Mouse (Mus musculus) liver, embryonic 14.5 days (tissue): ENCODE data around the gene Atp5g2. TPM values are rescaled to one million over a fixed set of nuclear protein-coding genes. Genes with fewer than 3 reads are reported as not detected.
A peak's percentile ranks its signal among the peaks of the same experiment; 100 is the strongest.

ENCODE experiments used
- ATAC-seq: fragments of 200-750 bp; cut with Nextera tagmentation; 2 replicates; pipeline ENCODE4 v1.8.0; 2017; ENCODE audit warnings: moderate number of reproducible peaks, mild to moderate bottlenecking, moderate library complexity; ENCODE audit not compliant: insufficient read depth
- DNase-seq, 3 experiments: peaks; one replicate each; pipeline ENCODE4 v3.0.0-alpha.2; 2012 to 2013; ENCODE audit warnings: low read depth in 3 of 3, low spot score in 3 of 3
- H3K27ac ChIP-seq: fragments of 300-500 bp; sonication (generic); 2 replicates; pipeline ENCODE4 v1.5.1; 2014; ENCODE audit warnings: moderate library complexity, mild to moderate bottlenecking, control low read depth, inconsistent platforms
- H3K27me3 ChIP-seq: fragments of 300-500 bp; sonication (generic); 2 replicates; pipeline ENCODE4 v1.6.1; 2014; ENCODE audit warnings: mild to moderate bottlenecking, low read length, moderate library complexity; ENCODE audit not compliant: control insufficient read depth, insufficient read depth
- H3K36me3 ChIP-seq: fragments of 300-500 bp; sonication (generic); replicated peaks from 2 replicates; pipeline ENCODE4 v1.6.1; 2014; ENCODE audit warnings: low read depth; ENCODE audit not compliant: control insufficient read depth, insufficient read depth
- H3K4me1 ChIP-seq, 2 experiments: fragments of 200-500 bp in 1 of 2; fragments of 300-500 bp in 1 of 2; sonication (generic) in 1 of 2; replicated peaks; 2 replicates each; pipeline ENCODE4 v1.6.1; 2012 to 2014; ENCODE audit warnings: antibody characterized with exemption in 1 of 2, inconsistent platforms in 1 of 2, low read length in 1 of 2; ENCODE audit not compliant: control insufficient read depth in 2 of 2, insufficient read depth in 2 of 2
- H3K4me2 ChIP-seq: fragments of 300-500 bp; sonication (generic); 2 replicates; pipeline ENCODE4 v1.6.1; 2014; ENCODE audit warnings: low read depth, mild to moderate bottlenecking, control low read depth, moderate library complexity
- H3K4me3 ChIP-seq, 2 experiments: fragments of 200-500 bp in 1 of 2; fragments of 300-500 bp in 1 of 2; sonication (generic) in 1 of 2; 2 replicates each; pipeline ENCODE4 v1.5.1; 2012 to 2014; ENCODE audit warnings: low read depth in 2 of 2, low read length in 2 of 2, mild to moderate bottlenecking in 2 of 2, control low read depth in 1 of 2, inconsistent platforms in 1 of 2, moderate library complexity in 1 of 2; ENCODE audit not compliant: insufficient read depth in 1 of 2
- H3K9ac ChIP-seq: fragments of 300-500 bp; sonication (generic); replicated peaks from 2 replicates; pipeline ENCODE4 v1.6.1; 2014; ENCODE audit warnings: mild to moderate bottlenecking, control low read depth, moderate library complexity
- H3K9me3 ChIP-seq: fragments of 300-500 bp; sonication (generic); 2 replicates; pipeline ENCODE4 v1.6.1; 2016; ENCODE audit warnings: low read length, mixed read lengths; ENCODE audit not compliant: control insufficient read depth
- CTCF ChIP-seq: IDR thresholded peaks from 2 replicates; pipeline ENCODE4 v1.5.1; 2016; ENCODE audit warnings: antibody characterized with exemption, low read depth, control low read depth
- EP300 ChIP-seq: IDR thresholded peaks from 2 replicates; pipeline ENCODE4 v1.6.1; 2016; ENCODE audit warnings: antibody characterized with exemption, low read depth
- microRNA counts: library from miRNA; unstranded; fragments of <30 nt; microRNA quantifications from one replicate; lab custom pipeline; 2016
- microRNA-seq: library from miRNA; unstranded; fragments of <30 nt; microRNA quantifications from one replicate; pipeline ENCODE4, GENCODE M21; 2016
- polyA plus RNA-seq, 2 experiments: library from polyadenylated mRNA; depleted of rRNA in 1 of 2; stranded (reverse) in 1 of 2; unstranded in 1 of 2; fragments of >200 nt; fragmentation: Nextera tagmentation in 1 of 2; extraction: Ambion mirVana in 1 of 2; gene quantifications; 2 replicates each; pipeline versions ENCODE4 v1.2.1 to v1.2.3; 2012 to 2014

The Atp5g2 gene
- polyA plus RNA-seq, 2 experiments, result 38.4 to 227 TPM

DNA sequence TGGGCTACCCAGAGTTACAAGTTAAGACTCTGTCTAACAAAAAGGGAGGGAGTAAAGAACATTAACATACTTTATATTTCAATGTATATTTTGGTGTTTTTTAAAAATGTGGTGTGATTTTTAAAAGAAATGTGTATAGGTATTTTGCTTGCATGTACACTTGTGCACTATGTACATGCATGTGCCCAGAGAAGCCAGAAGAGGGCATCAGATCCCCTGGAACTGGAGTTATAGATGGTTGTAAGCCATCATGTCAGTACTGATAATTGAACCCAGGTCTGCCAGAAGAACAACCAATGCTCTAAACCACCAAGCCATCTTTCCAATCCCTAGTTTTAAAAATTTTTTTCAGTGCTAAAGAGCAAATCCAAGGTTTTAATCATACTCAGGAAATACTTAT is 59.2 kb downstream of the Atp5g2 start:
- no peak for DNase-seq
- TF ChIP-seq EP300 (no peak), CTCF (peak; percentile 41)

More for the DNA sequence above, 59.2 kb downstream of the Atp5g2 start:
- Histone ChIP-seq H3K9ac (no peak overlapping the region), H3K27me3 (no peaks in the 10 kb centered on the region), H3K27ac (no peak overlapping the region), H3K4me3 (no peak overlapping the region), H3K36me3 (no peaks in the 10 kb centered on the region), H3K4me1 (peaks cover 0 to 3% of the 10 kb centered on the region in 2 experiments; a peak in 3 of 4 replicates), H3K4me2 (no peak overlapping the region), H3K9me3 (no peaks in the 10 kb centered on the region)
- no peak for ATAC-seq

MicroRNAs encoded within 50 kb of the gene (microRNA counts, 519-probe panel; counts per million panel counts)
- microRNA mmu-miR-688 (lab: Ali Mortazavi, UCI), result 69.9 counts per million

Small RNA genes within 50 kb of the gene (microRNA-seq; reads per million reads assigned to microRNA genes)
- not detected for gene Mir688

Other genes with a start within 250 kb of the Atp5g2 start
- gene Amhr2, start 227.0 kb downstream of the Atp5g2 start, polyA plus RNA-seq (2012; rRNA removed), result 0.05 and 0.06 TPM in 2 replicates
- gene Amhr2, start 227.0 kb downstream of the Atp5g2 start, polyA plus RNA-seq (2014; fragmentation: Nextera tagmentation; extraction: Ambion mirVana), result 0.11 and 0.23 TPM in 2 replicates
- 69.0 and 84.6 TPM in 2 replicates for gene Prr13, start 213.3 kb downstream of the Atp5g2 start, polyA plus RNA-seq (2012; rRNA removed)
- 111 and 117 TPM in 2 replicates for gene Prr13, start 213.3 kb downstream of the Atp5g2 start, polyA plus RNA-seq (2014; fragmentation: Nextera tagmentation; extraction: Ambion mirVana)
- 185 and 221 TPM in 2 replicates for gene Pcbp2, start 201.8 kb downstream of the Atp5g2 start, polyA plus RNA-seq (2012; rRNA removed)
- 93.3 and 103 TPM in 2 replicates for gene Pcbp2, start 201.8 kb downstream of the Atp5g2 start, polyA plus RNA-seq (2014; fragmentation: Nextera tagmentation; extraction: Ambion mirVana)
- gene Gm10337, start 168.6 kb downstream of the Atp5g2 start, polyA plus RNA-seq (2012; rRNA removed), result not detected in 2 replicates
- not detected in 2 replicates for gene Gm10337, start 168.6 kb downstream of the Atp5g2 start, polyA plus RNA-seq (2014; fragmentation: Nextera tagmentation; extraction: Ambion mirVana)
- 0.77 and 1.3 TPM in 2 replicates for gene Map3k12, start 155.3 kb downstream of the Atp5g2 start, polyA plus RNA-seq (2012; rRNA removed)
- 0.78 and 1.1 TPM in 2 replicates for gene Map3k12, start 155.3 kb downstream of the Atp5g2 start, polyA plus RNA-seq (2014; fragmentation: Nextera tagmentation; extraction: Ambion mirVana)
- gene Tarbp2, start 154.2 kb downstream of the Atp5g2 start, polyA plus RNA-seq (2012; rRNA removed), result 39.6 and 40.9 TPM in 2 replicates
- 31.5 and 40.2 TPM in 2 replicates for gene Tarbp2, start 154.2 kb downstream of the Atp5g2 start, polyA plus RNA-seq (2014; fragmentation: Nextera tagmentation; extraction: Ambion mirVana)
- gene Npff, start 147.4 kb downstream of the Atp5g2 start, polyA plus RNA-seq (2012; rRNA removed), result 1.2 and 1.4 TPM in 2 replicates
- gene Npff, start 147.4 kb downstream of the Atp5g2 start, polyA plus RNA-seq (2014; fragmentation: Nextera tagmentation; extraction: Ambion mirVana), result 0.19 and 0.94 TPM in 2 replicates
- gene Gm28047, start 47.3 kb downstream of the Atp5g2 start, polyA plus RNA-seq (2012; rRNA removed), result not detected in 2 replicates
- gene Gm28047, start 47.3 kb downstream of the Atp5g2 start, polyA plus RNA-seq (2014; fragmentation: Nextera tagmentation; extraction: Ambion mirVana), result not detected in 2 replicates
- 12.3 and 15.8 TPM in 2 replicates for gene Atf7, start 46.9 kb downstream of the Atp5g2 start, polyA plus RNA-seq (2012; rRNA removed)
- 6.8 and 7.3 TPM in 2 replicates for gene Atf7, start 46.9 kb downstream of the Atp5g2 start, polyA plus RNA-seq (2014; fragmentation: Nextera tagmentation; extraction: Ambion mirVana)
- 5.6 and 5.7 TPM in 2 replicates for gene Calcoco1, start 49.8 kb upstream of the Atp5g2 start, polyA plus RNA-seq (2012; rRNA removed)
- 8.4 TPM in 2 replicates for gene Calcoco1, start 49.8 kb upstream of the Atp5g2 start, polyA plus RNA-seq (2014; fragmentation: Nextera tagmentation; extraction: Ambion mirVana)
- gene Hoxc13, start 248.8 kb upstream of the Atp5g2 start, polyA plus RNA-seq (2012; rRNA removed), result not detected in 2 replicates
- not detected in 2 replicates for gene Hoxc13, start 248.8 kb upstream of the Atp5g2 start, polyA plus RNA-seq (2014; fragmentation: Nextera tagmentation; extraction: Ambion mirVana)